8 mouse cellular contexts compared by ENCODE assay signal in genomic region chr1:53784291-53784720, GRCm38 (mm10). TPM values are rescaled to one million over a fixed set of nuclear protein-coding genes. Genes with fewer than 3 reads are reported as not detected.
DNase-seq lines count a peak whose midpoint lies in the region; ATAC-seq lines count a peak whose summit lies in the region.

No protein-coding gene starts in this region.

- H3K4me3 ChIP-seq in heart, embryonic 15.5 days = peak overlapping the region; percentile 94
- peak overlapping the region; percentile 80 for H3K4me3 ChIP-seq in limb, embryonic 11.5 days (ENCODE audit: low read depth, low read length)
- H3K4me3 ChIP-seq in midbrain, embryonic 13.5 days (replicated peaks) = peak overlapping the region; percentile 81

- peak; percentile 34 to 84 for DNase-seq in adrenal gland, adult (ENCODE audit: inconsistent age in 2 of 2, low spot score in 1 of 2)
- no peak for DNase-seq in adrenal gland, postnatal 4 days (ENCODE audit: low spot score in 2 of 2)
- peak; percentile 36 for DNase-seq in ES-CJ7 (ENCODE audit: low read depth, low spot score)
- peak; percentile 60 for DNase-seq in embryo, embryonic 10.5 days (ENCODE audit: low spot score)
- DNase-seq in limb, embryonic 11.5 days (ENCODE audit: low spot score) = peak; percentile 60
- DNase-seq in testis, postnatal 14 days (ENCODE audit: low spot score) = peak; percentile 12

- ATAC-seq in heart, embryonic 15.5 days (replicated peaks; ENCODE audit: insufficient number of reproducible peaks, insufficient read depth, low FRiP score, low read depth) = peak; percentile 8; the same call in 1 of the 2 replicates
- ATAC-seq in limb, embryonic 11.5 days (ENCODE audit: insufficient number of reproducible peaks, low FRiP score, low TSS enrichment, low read depth) = peak; percentile 6; the same call in 1 of the 2 replicates
- ATAC-seq in midbrain, embryonic 13.5 days = peak; percentile 3

- peak overlapping the region; percentile 91 for H3K27ac ChIP-seq in heart, embryonic 15.5 days
- no peak overlapping the region for H3K27ac ChIP-seq in limb, embryonic 11.5 days (replicated peaks; ENCODE audit: low read depth, low read length)
- H3K27ac ChIP-seq in midbrain, embryonic 13.5 days = no peak overlapping the region

- H3K9ac ChIP-seq in heart, embryonic 15.5 days = peak overlapping the region; percentile 91
- peak overlapping the region; percentile 79 for H3K9ac ChIP-seq in limb, embryonic 11.5 days (ENCODE audit: low read length)
- peak overlapping the region; percentile 63 for H3K9ac ChIP-seq in midbrain, embryonic 13.5 days (replicated peaks)

- no peaks in the 10 kb centered on the region; the same call in 1 of the 2 replicates for H3K4me1 ChIP-seq in heart, embryonic 15.5 days (replicated peaks)
- H3K4me1 ChIP-seq in limb, embryonic 11.5 days (ENCODE audit: control insufficient read depth, insufficient read depth, low read length) = no peaks in the 10 kb centered on the region
- H3K4me1 ChIP-seq in midbrain, embryonic 13.5 days (replicated peaks) = peaks cover 8% of the 10 kb centered on the region; the same call in 1 of the 2 replicates

- H3K4me2 ChIP-seq in heart, embryonic 15.5 days = peak overlapping the region; percentile 63
- H3K4me2 ChIP-seq in limb, embryonic 11.5 days (ENCODE audit: low read depth, severe bottlenecking) = peak overlapping the region; percentile 80
- peak overlapping the region; percentile 87 for H3K4me2 ChIP-seq in midbrain, embryonic 13.5 days (replicated peaks)

- H3K27me3 ChIP-seq in heart, embryonic 15.5 days = no peaks in the 10 kb centered on the region
- H3K27me3 ChIP-seq in limb, embryonic 11.5 days (ENCODE audit: control insufficient read depth, insufficient read depth, low read length) = no peaks in the 10 kb centered on the region
- no peaks in the 10 kb centered on the region for H3K27me3 ChIP-seq in midbrain, embryonic 13.5 days

- no peaks in the 10 kb centered on the region for H3K9me3 ChIP-seq in heart, embryonic 15.5 days (replicated peaks)
- no peaks in the 10 kb centered on the region for H3K9me3 ChIP-seq in limb, embryonic 11.5 days (ENCODE audit: control insufficient read depth, low read length)
- no peaks in the 10 kb centered on the region for H3K9me3 ChIP-seq in midbrain, embryonic 13.5 days

- under 1% methylated on average over 17 of the region's 17 CpGs for WGBS in heart, embryonic 15.5 days
- WGBS in limb, embryonic 11.5 days = under 1% methylated on average over 17 of the region's 17 CpGs
- WGBS in midbrain, embryonic 13.5 days = 1% methylated on average over 17 of the region's 17 CpGs

- H3K36me3 ChIP-seq in heart, embryonic 15.5 days = no peaks in the 10 kb centered on the region
- no peaks in the 10 kb centered on the region for H3K36me3 ChIP-seq in limb, embryonic 11.5 days (ENCODE audit: control insufficient read depth, insufficient read depth, low read length)
- H3K36me3 ChIP-seq in midbrain, embryonic 13.5 days = no peaks in the 10 kb centered on the region

RNA-seq across cellular contexts. Expression of gene Stk17b, which starts 0.7 kb away (rescaled TPM):
- 10 to 100 TPM; 13.7 to 13.8 TPM for total RNA-seq in adrenal gland, postnatal 4 days (2021)
- polyA plus RNA-seq in heart, embryonic 15.5 days (2015; fragmentation: Nextera tagmentation; extraction: Ambion mirVana) = 15.5 and 17.2 TPM in 2 replicates
- polyA plus RNA-seq in limb, embryonic 11.5 days (2014; fragmentation: Nextera tagmentation; extraction: Ambion mirVana) = 9.7 and 10.0 TPM in 2 replicates
- 5.8 and 7.7 TPM in 2 replicates for polyA plus RNA-seq in midbrain, embryonic 13.5 days (2015; fragmentation: Nextera tagmentation; extraction: Ambion mirVana)

Comparison
In these comparisons a context has a peak if more than half of its experiments do, and no peak if none do; other contexts are left out.
1. DNase-seq: peak in adrenal gland, adult (2 of 2), ES-CJ7 (single experiment), embryo, embryonic 10.5 days (single experiment), limb, embryonic 11.5 days (single experiment) and testis, postnatal 14 days (single experiment); none in adrenal gland, postnatal 4 days (0 of 2).
2. Peak in every context shown above with its lines, with median percentiles within 50 percentile points of each other: ATAC-seq, H3K4me2 ChIP-seq, H3K4me3 ChIP-seq and H3K9ac ChIP-seq.